Comparison of ENCODE assay signal across 8 mouse cellular contexts in the genomic region with DNA sequence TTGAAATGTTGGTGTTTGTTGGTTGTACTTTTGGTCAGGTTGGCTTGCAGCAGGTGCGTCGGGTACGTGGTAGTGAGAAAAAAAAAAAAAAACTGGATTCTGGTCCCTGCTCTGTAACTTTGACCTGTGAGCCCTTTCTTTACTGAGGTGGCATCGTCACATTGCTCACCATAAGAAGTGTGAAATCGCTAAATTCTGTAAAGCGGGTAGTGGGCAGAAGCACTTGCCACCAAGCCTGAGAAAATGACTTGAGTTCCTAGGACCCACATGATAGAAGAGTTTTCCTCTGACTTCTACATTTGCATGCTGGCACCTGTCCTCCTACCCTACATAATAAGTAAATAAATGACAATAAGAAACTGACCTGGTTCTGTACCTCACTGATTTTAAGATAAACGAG. TPM values are rescaled to one million over a fixed set of nuclear protein-coding genes. Genes with fewer than 3 reads are reported as not detected.
A peak's percentile ranks its signal among the peaks of the same experiment; 100 is the strongest.
DNase-seq lines count a peak whose midpoint lies in the region; ATAC-seq and TF ChIP-seq lines count a peak whose summit lies in the region.
"Had no signal": no experiment of that assay in that cellular context is flagged by ENCODE, and none has a peak within 500 bp of the region (broad histone marks: within the 10 kb centered on the region; RNA-seq: fewer than 3 reads in every experiment).

No protein-coding gene starts in this region.

- no peak for TF ChIP-seq EP300 in liver, embryonic 14.5 days (IDR thresholded peaks at IDR 0.05; ENCODE audit: low read depth)

- 33% methylated on average over 7 of the region's 7 CpGs for WGBS in lung, embryonic 15.5 days
- WGBS in hindbrain, embryonic 11.5 days: 40% methylated on average over 7 of the region's 7 CpGs
- WGBS in liver, embryonic 14.5 days (ENCODE audit: insufficient replicate concordance): 29% methylated on average over 7 of the region's 7 CpGs
- 40% methylated on average over 7 of the region's 7 CpGs for WGBS in stomach, embryonic 15.5 days

- no peak for DNase-seq in lung, postnatal 25 days (ENCODE audit: low spot score)
- DNase-seq in hindbrain, embryonic 11.5 days (ENCODE audit: low spot score): no peak
- no peak for DNase-seq in liver, embryonic 14.5 days (ENCODE audit: low read depth in 3 of 3, low spot score in 3 of 3)
- DNase-seq in adrenal gland, adult (ENCODE audit: inconsistent age in 2 of 2, low spot score in 1 of 2): no peak

- H3K4me2 ChIP-seq in lung, embryonic 15.5 days: peak overlapping the region; percentile 91; the same call in 1 of the 2 replicates
- H3K4me2 ChIP-seq in hindbrain, embryonic 11.5 days (replicated peaks; ENCODE audit: low read depth, low read length): peak overlapping the region; percentile 87
- peak overlapping the region; percentile 74 for H3K4me2 ChIP-seq in liver, embryonic 14.5 days (ENCODE audit: low read depth)
- H3K4me2 ChIP-seq in stomach, embryonic 15.5 days: peak overlapping the region; percentile 90

- H3K27me3 ChIP-seq in lung, embryonic 15.5 days: peaks cover 18% of the 10 kb centered on the region
- H3K27me3 ChIP-seq in hindbrain, embryonic 11.5 days (ENCODE audit: control insufficient read depth, insufficient read depth, low read length): 0 out of 2 replicates have a peak, but pooled peaks cover 2% of the 10 kb centered on the region
- H3K27me3 ChIP-seq in liver, embryonic 14.5 days (ENCODE audit: control insufficient read depth, insufficient read depth, low read length): peaks cover 21% of the 10 kb centered on the region
- 0 out of 2 replicates have a peak, but pooled peaks cover 5% of the 10 kb centered on the region for H3K27me3 ChIP-seq in stomach, embryonic 15.5 days (replicated peaks)

- TF ChIP-seq CTCF in liver, embryonic 14.5 days (IDR thresholded peaks at IDR 0.05; ENCODE audit: low read depth): no peak

- no peak overlapping the region for H3K9ac ChIP-seq in lung, embryonic 15.5 days
- H3K9ac ChIP-seq in hindbrain, embryonic 11.5 days (ENCODE audit: low read depth, low read length): no peak overlapping the region
- no peak overlapping the region for H3K9ac ChIP-seq in liver, embryonic 14.5 days (replicated peaks)
- no peak overlapping the region for H3K9ac ChIP-seq in stomach, embryonic 15.5 days

- H3K36me3 ChIP-seq in lung, embryonic 15.5 days: no peaks in the 10 kb centered on the region
- H3K36me3 ChIP-seq in hindbrain, embryonic 11.5 days (ENCODE audit: control insufficient read depth, insufficient read depth, low read length): no peaks in the 10 kb centered on the region
- no peaks in the 10 kb centered on the region for H3K36me3 ChIP-seq in liver, embryonic 14.5 days (replicated peaks; ENCODE audit: control insufficient read depth, insufficient read depth, low read depth)
- H3K36me3 ChIP-seq in stomach, embryonic 15.5 days: no peaks in the 10 kb centered on the region

- peaks cover 11% of the 10 kb centered on the region for H3K4me1 ChIP-seq in lung, embryonic 15.5 days
- H3K4me1 ChIP-seq in hindbrain, embryonic 11.5 days (replicated peaks; ENCODE audit: control insufficient read depth, insufficient read depth, low read length): 0 out of 2 replicates have a peak, but pooled peaks cover 6% of the 10 kb centered on the region
- peaks cover 0 to 4% of the 10 kb centered on the region in 2 experiments; a peak in 3 of 4 replicates for H3K4me1 ChIP-seq in liver, embryonic 14.5 days (replicated peaks; ENCODE audit: control insufficient read depth in 2 of 2, insufficient read depth in 2 of 2, low read length in 1 of 2)
- peaks cover 16% of the 10 kb centered on the region for H3K4me1 ChIP-seq in stomach, embryonic 15.5 days

- no peaks in the 10 kb centered on the region for H3K9me3 ChIP-seq in lung, embryonic 15.5 days
- H3K9me3 ChIP-seq in hindbrain, embryonic 11.5 days (ENCODE audit: control insufficient read depth, low read length): no peaks in the 10 kb centered on the region
- H3K9me3 ChIP-seq in liver, embryonic 14.5 days (ENCODE audit: control insufficient read depth, low read length): no peaks in the 10 kb centered on the region
- H3K9me3 ChIP-seq in stomach, embryonic 15.5 days: no peaks in the 10 kb centered on the region

- no peak for ATAC-seq in lung, embryonic 15.5 days (ENCODE audit: borderline replicate concordance, extremely low read depth, low FRiP score, low TSS enrichment)
- no peak for ATAC-seq in hindbrain, embryonic 11.5 days (ENCODE audit: low FRiP score)
- ATAC-seq in liver, embryonic 14.5 days (ENCODE audit: insufficient read depth): no peak
- ATAC-seq in stomach, embryonic 15.5 days (ENCODE audit: insufficient read depth, low FRiP score, low read depth): no peak
- no peak for ATAC-seq in megakaryocyte progenitor cell, adult 5-6 weeks (replicated peaks; ENCODE audit: poor library complexity)

- no peak overlapping the region; the same call in 1 of the 2 replicates for H3K4me3 ChIP-seq in lung, embryonic 15.5 days
- H3K4me3 ChIP-seq in hindbrain, embryonic 11.5 days (ENCODE audit: low read depth, low read length): no peak overlapping the region
- no peak overlapping the region for H3K4me3 ChIP-seq in liver, embryonic 14.5 days (ENCODE audit: insufficient read depth in 1 of 2, low read depth in 2 of 2, low read length in 2 of 2)
- H3K4me3 ChIP-seq in stomach, embryonic 15.5 days (replicated peaks): peak overlapping the region; percentile 50

- no peak overlapping the region for H3K27ac ChIP-seq in lung, embryonic 15.5 days
- H3K27ac ChIP-seq in hindbrain, embryonic 11.5 days (ENCODE audit: low read depth, low read length): no peak overlapping the region
- H3K27ac ChIP-seq in liver, embryonic 14.5 days: no peak overlapping the region
- H3K27ac ChIP-seq in stomach, embryonic 15.5 days: no peak overlapping the region

RNA-seq across cellular contexts. Expression of a gene that starts 10.8 kb away (rescaled TPM):
- 0.24 and 0.26 TPM in 2 replicates for polyA plus RNA-seq in lung, embryonic 15.5 days (2015; fragmentation: Nextera tagmentation; extraction: Ambion mirVana)
- polyA plus RNA-seq in hindbrain, embryonic 11.5 days (2014; fragmentation: Nextera tagmentation; extraction: Ambion mirVana): not detected in 2 replicates
- polyA plus RNA-seq in liver, embryonic 14.5 days (2012; rRNA removed): 0.03 and 0.04 TPM in 2 replicates
- not detected in 2 replicates for polyA plus RNA-seq in liver, embryonic 14.5 days (2014; fragmentation: Nextera tagmentation; extraction: Ambion mirVana)
- 0.12 and 0.17 TPM in 2 replicates for polyA plus RNA-seq in stomach, embryonic 15.5 days (2015; fragmentation: Nextera tagmentation; extraction: Ambion mirVana)
- 18.2 and 28.4 TPM in 2 replicates for total RNA-seq in megakaryocyte progenitor cell, adult 5-6 weeks (2015)
- 12.7 and 13.2 TPM in 2 replicates for total RNA-seq in megakaryocyte progenitor cell, adult 5-6 weeks (2017)

RNA-seq across cellular contexts. Expression of a gene that starts 23.9 kb away (rescaled TPM):
- polyA plus RNA-seq in lung, embryonic 15.5 days (2015; fragmentation: Nextera tagmentation; extraction: Ambion mirVana): 86.4 and 88.6 TPM in 2 replicates
- polyA plus RNA-seq in hindbrain, embryonic 11.5 days (2014; fragmentation: Nextera tagmentation; extraction: Ambion mirVana): 108 and 112 TPM in 2 replicates
- 8.5 and 9.8 TPM in 2 replicates for polyA plus RNA-seq in liver, embryonic 14.5 days (2012; rRNA removed)
- 15.7 and 19.2 TPM in 2 replicates for polyA plus RNA-seq in liver, embryonic 14.5 days (2014; fragmentation: Nextera tagmentation; extraction: Ambion mirVana)
- 63.7 and 66.5 TPM in 2 replicates for polyA plus RNA-seq in stomach, embryonic 15.5 days (2015; fragmentation: Nextera tagmentation; extraction: Ambion mirVana)
- total RNA-seq in megakaryocyte progenitor cell, adult 5-6 weeks (2015): 26.5 and 32.3 TPM in 2 replicates
- 24.4 and 29.8 TPM in 2 replicates for total RNA-seq in megakaryocyte progenitor cell, adult 5-6 weeks (2017)

RNA-seq across cellular contexts. Expression of a gene that starts 38.2 kb away (rescaled TPM):
- 10.6 and 11.4 TPM in 2 replicates for polyA plus RNA-seq in lung, embryonic 15.5 days (2015; fragmentation: Nextera tagmentation; extraction: Ambion mirVana)
- polyA plus RNA-seq in hindbrain, embryonic 11.5 days (2014; fragmentation: Nextera tagmentation; extraction: Ambion mirVana): 49.6 and 52.1 TPM in 2 replicates
- polyA plus RNA-seq in liver, embryonic 14.5 days (2012; rRNA removed): 2.9 and 4.1 TPM in 2 replicates
- 2.6 and 3.0 TPM in 2 replicates for polyA plus RNA-seq in liver, embryonic 14.5 days (2014; fragmentation: Nextera tagmentation; extraction: Ambion mirVana)
- polyA plus RNA-seq in stomach, embryonic 15.5 days (2015; fragmentation: Nextera tagmentation; extraction: Ambion mirVana): 10.6 and 13.9 TPM in 2 replicates
- not detected in 2 replicates for total RNA-seq in megakaryocyte progenitor cell, adult 5-6 weeks (2015)
- not detected in 2 replicates for total RNA-seq in megakaryocyte progenitor cell, adult 5-6 weeks (2017)
- total RNA-seq: monocyte, adult 5-6 weeks had no signal

RNA-seq across cellular contexts. Expression of a gene that starts 38.6 kb away (rescaled TPM):
- 20.1 and 21.7 TPM in 2 replicates for polyA plus RNA-seq in lung, embryonic 15.5 days (2015; fragmentation: Nextera tagmentation; extraction: Ambion mirVana)
- polyA plus RNA-seq in hindbrain, embryonic 11.5 days (2014; fragmentation: Nextera tagmentation; extraction: Ambion mirVana): 14.7 and 15.2 TPM in 2 replicates
- 4.5 and 6.7 TPM in 2 replicates for polyA plus RNA-seq in liver, embryonic 14.5 days (2012; rRNA removed)
- polyA plus RNA-seq in liver, embryonic 14.5 days (2014; fragmentation: Nextera tagmentation; extraction: Ambion mirVana): 7.2 and 7.8 TPM in 2 replicates
- 24.9 and 26.1 TPM in 2 replicates for polyA plus RNA-seq in stomach, embryonic 15.5 days (2015; fragmentation: Nextera tagmentation; extraction: Ambion mirVana)
- 11.1 and 13.6 TPM in 2 replicates for total RNA-seq in megakaryocyte progenitor cell, adult 5-6 weeks (2015)
- total RNA-seq in megakaryocyte progenitor cell, adult 5-6 weeks (2017): 24.8 and 27.4 TPM in 2 replicates

RNA-seq across cellular contexts. Expression of a gene that starts 38.9 kb away (rescaled TPM):
- polyA plus RNA-seq in lung, embryonic 15.5 days (2015; fragmentation: Nextera tagmentation; extraction: Ambion mirVana): 6.3 and 6.8 TPM in 2 replicates
- polyA plus RNA-seq in hindbrain, embryonic 11.5 days (2014; fragmentation: Nextera tagmentation; extraction: Ambion mirVana): 3.2 and 5.0 TPM in 2 replicates
- polyA plus RNA-seq in liver, embryonic 14.5 days (2012; rRNA removed): 2.3 TPM in 2 replicates
- polyA plus RNA-seq in liver, embryonic 14.5 days (2014; fragmentation: Nextera tagmentation; extraction: Ambion mirVana): 0.65 and 1.0 TPM in 2 replicates
- 7.8 and 8.9 TPM in 2 replicates for polyA plus RNA-seq in stomach, embryonic 15.5 days (2015; fragmentation: Nextera tagmentation; extraction: Ambion mirVana)
- total RNA-seq in megakaryocyte progenitor cell, adult 5-6 weeks (2015): 6.3 and 7.2 TPM in 2 replicates
- total RNA-seq in megakaryocyte progenitor cell, adult 5-6 weeks (2017): 0.74 and 1.2 TPM in 2 replicates
- total RNA-seq: monocyte, adult 5-6 weeks had no signal
